Mouse (Mus musculus) liver, adult 2 months (tissue): Measurements from ENCODE around the gene Dmrta2.

ENCODE experiments used
- CTCF ChIP-seq: fragments of 200-500 bp; IDR thresholded peaks from 2 replicates; pipeline ENCODE4 v1.5.1; 2011; ENCODE audit warnings: low read depth, low read length, control low read depth
- POLR2A ChIP-seq: fragments of 200-500 bp; IDR thresholded peaks from 2 replicates; pipeline ENCODE4 v1.6.1; 2011; ENCODE audit warnings: low read length, control low read depth; ENCODE audit not compliant: insufficient read depth; ENCODE audit errors: extremely low read depth

DNA sequence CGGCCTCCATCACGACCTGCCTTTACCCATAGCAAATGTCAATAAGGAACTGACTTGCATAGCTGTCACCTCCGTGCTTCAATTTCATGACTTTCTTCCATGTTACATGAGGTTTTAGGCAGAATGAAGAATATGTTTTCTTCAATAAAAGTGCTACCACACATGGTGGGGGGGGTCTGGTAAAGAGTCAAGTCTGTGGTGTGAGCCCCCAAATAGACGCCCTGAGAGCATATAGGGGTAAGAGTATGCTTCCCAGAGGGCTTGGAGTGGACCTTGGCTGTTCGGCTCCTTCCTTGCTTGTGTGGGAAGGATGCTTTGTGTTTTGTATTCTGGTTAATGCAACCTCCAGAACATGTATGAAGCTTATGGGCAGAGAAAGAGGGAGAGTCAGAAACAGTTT is 8.3 kb upstream of the Dmrta2 start:
- no peak for TF ChIP-seq CTCF
- TF ChIP-seq POLR2A, result no peak
